Mouse (Mus musculus): ENCODE data around the gene Wdtc1. TPM values are rescaled to one million over a fixed set of nuclear protein-coding genes. Genes with fewer than 3 reads are reported as not detected.

Wdtc1 gene
- total and polyA plus RNA-seq, 3 experiments, result 61.8 to 96.1 (median 73.6) TPM

- H3K36me3 ChIP-seq (ENCODE audit: control insufficient read depth, insufficient read depth, low read length), result no peaks in the 10 kb centered on the region
- no peaks in the 10 kb centered on the region for H3K79me2 ChIP-seq (replicated peaks; ENCODE audit: control insufficient read depth, insufficient read depth, low read length)
- no peaks in the 10 kb centered on the region for H3K27me3 ChIP-seq (ENCODE audit: control insufficient read depth, insufficient read depth, low read length)
- no peak overlapping the region for H3K4me3 ChIP-seq
- WGBS, result 87% methylated on average over 11 of the region's 11 CpGs
- DNase-seq, result no peak
- H3K27ac ChIP-seq, result no peak overlapping the region
- intact Hi-C loops (cut with DNase I), result no loop called here
- H3K9ac ChIP-seq (ENCODE audit: low read depth, low read length), result no peak overlapping the region
- TF ChIP-seq CTCF (IDR thresholded peaks at IDR 0.05), result no peak
- no peak for TF ChIP-seq EP300 (IDR thresholded peaks at IDR 0.05; ENCODE audit: insufficient read depth, low read depth, low read length)
- no peak for TF ChIP-seq POLR2A (IDR thresholded peaks at IDR 0.05; ENCODE audit: insufficient read depth, low read depth, low read length)
- H3K4me1 ChIP-seq (ENCODE audit: control insufficient read depth, insufficient read depth, low read length), result no peaks in the 10 kb centered on the region
Measured at GRCm38 (mm10) chr4:133294084-133294483, 59.2 kb downstream of the Wdtc1 start.

- Histone ChIP-seq H3K4me3 (no peak overlapping the region), H3K9ac (ENCODE audit: low read depth, low read length) (no peak overlapping the region), H3K27ac (no peak overlapping the region), H3K27me3 (ENCODE audit: control insufficient read depth, insufficient read depth, low read length) (no peaks in the 10 kb centered on the region), H3K4me1 (ENCODE audit: control insufficient read depth, insufficient read depth, low read length) (no peaks in the 10 kb centered on the region), H3K79me2 (replicated peaks; ENCODE audit: control insufficient read depth, insufficient read depth, low read length) (no peaks in the 10 kb centered on the region), H3K36me3 (ENCODE audit: control insufficient read depth, insufficient read depth, low read length) (no peaks in the 10 kb centered on the region)
- 71% methylated on average over 24 of the region's 24 CpGs for WGBS
- DNase-seq, result no peak
- no peak for TF ChIP-seq POLR2A (IDR thresholded peaks at IDR 0.05; ENCODE audit: insufficient read depth, low read depth, low read length)
- no peak for TF ChIP-seq EP300 (IDR thresholded peaks at IDR 0.05; ENCODE audit: insufficient read depth, low read depth, low read length)
- TF ChIP-seq CTCF (IDR thresholded peaks at IDR 0.05), result no peak
- intact Hi-C loops (cut with DNase I), result no loop called here
Measured at GRCm38 (mm10) chr4:133292901-133293843, 60.1 kb downstream of the Wdtc1 start.

- no peaks in the 10 kb centered on the region for H3K27me3 ChIP-seq (ENCODE audit: control insufficient read depth, insufficient read depth, low read length)
- no peak for DNase-seq
- 87% methylated on average over 4 of the region's 4 CpGs for WGBS
- H3K27ac ChIP-seq, result no peak overlapping the region
- no peak overlapping the region for H3K4me3 ChIP-seq
- no peaks in the 10 kb centered on the region for H3K4me1 ChIP-seq (ENCODE audit: control insufficient read depth, insufficient read depth, low read length)
- no peaks in the 10 kb centered on the region for H3K79me2 ChIP-seq (replicated peaks; ENCODE audit: control insufficient read depth, insufficient read depth, low read length)
- TF ChIP-seq EP300 (IDR thresholded peaks at IDR 0.05; ENCODE audit: insufficient read depth, low read depth, low read length) (no peak), CTCF (IDR thresholded peaks at IDR 0.05) (no peak), POLR2A (IDR thresholded peaks at IDR 0.05; ENCODE audit: insufficient read depth, low read depth, low read length) (no peak)
- H3K36me3 ChIP-seq (ENCODE audit: control insufficient read depth, insufficient read depth, low read length), result no peaks in the 10 kb centered on the region
- intact Hi-C loops (cut with DNase I), result no loop called here
- H3K9ac ChIP-seq (ENCODE audit: low read depth, low read length), result no peak overlapping the region
Measured at GRCm38 (mm10) chr4:133292405-133292804, 60.9 kb downstream of the Wdtc1 start.

GRCm38 (mm10) chr4:133291255-133291654, 62.0 kb downstream of the Wdtc1 start:
- H3K27me3 ChIP-seq (ENCODE audit: control insufficient read depth, insufficient read depth, low read length), result no peaks in the 10 kb centered on the region
- DNase-seq, result no peak
- TF ChIP-seq CTCF (IDR thresholded peaks at IDR 0.05) (no peak), EP300 (IDR thresholded peaks at IDR 0.05; ENCODE audit: insufficient read depth, low read depth, low read length) (no peak), POLR2A (IDR thresholded peaks at IDR 0.05; ENCODE audit: insufficient read depth, low read depth, low read length) (no peak)
- H3K9ac ChIP-seq (ENCODE audit: low read depth, low read length), result no peak overlapping the region
- no peaks in the 10 kb centered on the region for H3K36me3 ChIP-seq (ENCODE audit: control insufficient read depth, insufficient read depth, low read length)
- intact Hi-C loops (cut with DNase I), result no loop called here
- H3K4me1 ChIP-seq (ENCODE audit: control insufficient read depth, insufficient read depth, low read length), result no peaks in the 10 kb centered on the region
- no peak overlapping the region for H3K27ac ChIP-seq
- no peak overlapping the region for H3K4me3 ChIP-seq
- WGBS, result 89% methylated on average over 1 of the region's 1 CpGs
- no peaks in the 10 kb centered on the region for H3K79me2 ChIP-seq (replicated peaks; ENCODE audit: control insufficient read depth, insufficient read depth, low read length)

DNA sequence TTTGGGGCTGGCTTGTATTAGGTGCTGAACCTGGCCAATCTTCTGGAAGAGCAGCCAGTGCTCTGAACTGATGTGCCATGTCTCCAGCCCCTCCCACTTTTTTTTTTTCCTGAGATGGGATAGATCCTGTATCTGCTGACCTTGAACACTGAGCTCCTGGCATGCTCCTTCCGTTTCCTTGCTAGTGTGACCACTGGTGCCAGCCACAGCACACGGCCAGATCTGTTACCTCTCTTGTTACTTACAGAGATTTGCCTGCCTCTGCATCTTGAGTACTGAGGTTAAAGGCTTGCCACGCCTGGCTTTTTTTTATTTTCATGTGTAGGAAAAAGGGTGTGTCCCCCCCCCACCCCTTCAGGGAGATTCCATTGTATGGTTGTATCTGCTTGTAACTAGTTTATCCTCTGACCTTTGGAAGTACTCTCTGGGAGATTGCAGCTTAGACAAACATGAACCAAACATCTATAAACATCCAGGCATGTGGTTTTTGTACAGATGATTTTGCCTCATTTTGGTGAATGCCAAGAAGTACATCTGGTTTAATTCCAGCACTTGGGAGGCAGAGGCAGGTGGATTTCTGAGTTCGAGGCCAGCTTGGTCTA, 66.7 kb downstream of the Wdtc1 start:
- Histone ChIP-seq H3K27ac (no peak overlapping the region), H3K4me1 (ENCODE audit: control insufficient read depth, insufficient read depth, low read length) (peaks cover 3% of the 10 kb centered on the region; the same call in 1 of the 2 replicates), H3K27me3 (ENCODE audit: control insufficient read depth, insufficient read depth, low read length) (no peaks in the 10 kb centered on the region), H3K4me3 (no peak overlapping the region), H3K79me2 (replicated peaks; ENCODE audit: control insufficient read depth, insufficient read depth, low read length) (no peaks in the 10 kb centered on the region), H3K36me3 (ENCODE audit: control insufficient read depth, insufficient read depth, low read length) (no peaks in the 10 kb centered on the region), H3K9ac (ENCODE audit: low read depth, low read length) (no peak overlapping the region)
- DNase-seq, result no peak
- intact Hi-C loops (cut with DNase I), result no loop called here
- WGBS, result 57% methylated on average over 4 of the region's 4 CpGs
- no peak for TF ChIP-seq POLR2A (IDR thresholded peaks at IDR 0.05; ENCODE audit: insufficient read depth, low read depth, low read length)
- no peak for TF ChIP-seq CTCF (IDR thresholded peaks at IDR 0.05)
- TF ChIP-seq EP300 (IDR thresholded peaks at IDR 0.05; ENCODE audit: insufficient read depth, low read depth, low read length), result no peak

- no peak for DNase-seq
- H3K4me1 ChIP-seq (ENCODE audit: control insufficient read depth, insufficient read depth, low read length), result peaks cover 3% of the 10 kb centered on the region; the same call in 1 of the 2 replicates
- no peak overlapping the region for H3K9ac ChIP-seq (ENCODE audit: low read depth, low read length)
- no peak overlapping the region for H3K4me3 ChIP-seq
- no peak for TF ChIP-seq CTCF (IDR thresholded peaks at IDR 0.05)
- no peak for TF ChIP-seq EP300 (IDR thresholded peaks at IDR 0.05; ENCODE audit: insufficient read depth, low read depth, low read length)
- no peak for TF ChIP-seq POLR2A (IDR thresholded peaks at IDR 0.05; ENCODE audit: insufficient read depth, low read depth, low read length)
- no peaks in the 10 kb centered on the region for H3K79me2 ChIP-seq (replicated peaks; ENCODE audit: control insufficient read depth, insufficient read depth, low read length)
- H3K27ac ChIP-seq, result no peak overlapping the region
- H3K27me3 ChIP-seq (ENCODE audit: control insufficient read depth, insufficient read depth, low read length), result no peaks in the 10 kb centered on the region
- 36% methylated on average over 5 of the region's 5 CpGs for WGBS
- H3K36me3 ChIP-seq (ENCODE audit: control insufficient read depth, insufficient read depth, low read length), result no peaks in the 10 kb centered on the region
- intact Hi-C loops (cut with DNase I), result no loop called here
Measured at GRCm38 (mm10) chr4:133285950-133286349, 67.3 kb downstream of the Wdtc1 start.

Data from heart, adult 2 months (tissue).